Mouse (Mus musculus): ENCODE results near the gene Mfsd8.
"Not testable (repeated sequence)": the region's sequence is repeated elsewhere in the genome, so short reads cannot be mapped to it uniquely, and the experiment has no call there.

Mfsd8 gene

GRCm38 (mm10) chr3:40846473-40846956 lies at the start of gene Mfsd8:
TSS of gene Mfsd8 (minus strand) at chr3:40846886.
- DNase-seq (ENCODE audit: low read depth, low spot score) = peak; percentile 97

- DNase-seq (ENCODE audit: low read depth, low spot score) = not testable (repeated sequence)
Observed at GRCm38 (mm10) chr3:40894336-40894735, 47.6 kb upstream of the Mfsd8 start.

- peak; percentile 99 for DNase-seq (ENCODE audit: low read depth, low spot score)
Observed at GRCm38 (mm10) chr3:40893816-40894258, 47.2 kb upstream of the Mfsd8 start.

DNA sequence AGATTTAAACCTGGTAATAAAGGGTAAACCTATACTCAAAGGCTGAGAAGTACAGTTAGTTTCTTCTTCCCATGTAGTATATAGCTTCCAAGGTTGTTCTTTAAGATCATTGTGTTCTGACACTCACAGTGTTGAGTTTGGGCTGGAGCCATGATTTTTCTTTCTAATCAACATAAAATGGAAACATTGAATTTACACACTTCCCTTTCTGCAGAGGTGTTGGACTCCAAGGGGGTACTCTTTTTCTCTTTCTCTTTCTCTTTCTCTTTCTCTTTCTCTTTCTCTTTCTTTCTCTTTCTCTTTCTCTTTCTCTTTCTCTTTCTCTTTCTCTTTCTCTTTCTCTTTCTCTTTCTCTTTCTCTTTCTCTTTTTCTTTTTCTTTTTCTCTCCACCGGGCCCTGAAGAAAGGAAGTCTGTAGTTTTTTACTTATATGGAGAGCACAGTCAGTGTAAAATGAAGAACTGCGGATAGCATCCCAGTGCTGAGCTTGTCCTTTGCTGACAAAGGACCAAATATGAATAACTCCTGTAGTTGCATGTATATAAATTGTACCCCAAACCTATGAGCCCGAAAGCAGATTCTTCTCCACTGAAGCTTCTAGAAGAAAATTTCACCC lies 6.5 kb upstream of the Mfsd8 start:
- not testable (repeated sequence) for DNase-seq (ENCODE audit: low read depth, low spot score)

DNA sequence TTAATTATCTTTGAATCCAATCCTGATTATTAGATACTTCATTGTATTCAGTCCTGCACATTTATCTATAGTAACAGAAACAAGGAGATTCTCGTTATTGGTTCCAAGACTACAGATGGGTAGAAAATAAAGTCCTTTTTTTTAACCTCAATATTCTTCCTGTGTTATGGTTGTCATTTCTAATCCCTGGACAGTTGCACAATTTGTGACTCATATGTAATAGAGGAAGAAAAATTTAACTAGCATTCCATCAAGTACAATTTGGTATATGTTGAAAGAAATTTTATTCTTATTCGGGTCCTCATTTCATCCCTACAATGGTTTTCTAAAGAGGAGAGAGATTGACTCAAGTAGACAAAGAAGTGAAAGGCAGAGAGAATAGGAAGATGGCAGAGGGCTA lies 1.2 kb upstream of the Mfsd8 start:
- not testable (repeated sequence) for DNase-seq (ENCODE audit: low read depth, low spot score)

DNA sequence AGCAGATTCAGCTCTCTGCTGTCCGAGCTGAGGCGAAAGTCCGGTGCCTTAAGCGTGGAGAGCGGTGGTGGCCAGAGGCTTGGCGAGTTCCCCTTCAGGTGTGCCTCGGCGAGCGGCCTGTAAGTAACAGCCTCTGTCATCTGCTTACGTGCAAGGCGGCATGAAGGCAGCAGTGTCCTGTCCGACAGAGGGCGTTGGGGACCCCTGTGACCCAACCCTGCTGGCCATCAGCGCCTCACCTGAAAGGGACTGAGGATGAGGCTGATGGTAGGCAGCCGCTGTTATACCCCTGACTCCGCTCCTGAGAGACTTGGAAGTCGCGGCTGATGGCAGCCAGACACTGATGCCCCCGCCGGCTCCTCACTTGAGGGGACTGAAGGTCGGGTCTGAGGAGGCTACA lies 332 bp upstream of the Mfsd8 start:
- peak; percentile 30 for DNase-seq (ENCODE audit: low read depth, low spot score)

GRCm38 (mm10) chr3:40846957-40847017 lies 101 bp upstream of the Mfsd8 start, which contains the start of gene Abhd18:
TSS of gene Abhd18 (plus strand) at chr3:40846970.
- not testable (repeated sequence) for DNase-seq (ENCODE audit: low read depth, low spot score)

- DNase-seq (ENCODE audit: low read depth, low spot score) = not testable (repeated sequence)
Observed at GRCm38 (mm10) chr3:40845521-40845920, 1.2 kb downstream of the Mfsd8 start.

- DNase-seq (ENCODE audit: low read depth, low spot score) = no peak
Observed at GRCm38 (mm10) chr3:40813275-40813674, 33.4 kb downstream of the Mfsd8 start.

GRCm38 (mm10) chr3:40809894-40810293 lies 36.8 kb downstream of the Mfsd8 start:
- DNase-seq (ENCODE audit: low read depth, low spot score) = no peak

- no peak for DNase-seq (ENCODE audit: low read depth, low spot score)
Observed at GRCm38 (mm10) chr3:40808686-40809085, 38.0 kb downstream of the Mfsd8 start.

DNA sequence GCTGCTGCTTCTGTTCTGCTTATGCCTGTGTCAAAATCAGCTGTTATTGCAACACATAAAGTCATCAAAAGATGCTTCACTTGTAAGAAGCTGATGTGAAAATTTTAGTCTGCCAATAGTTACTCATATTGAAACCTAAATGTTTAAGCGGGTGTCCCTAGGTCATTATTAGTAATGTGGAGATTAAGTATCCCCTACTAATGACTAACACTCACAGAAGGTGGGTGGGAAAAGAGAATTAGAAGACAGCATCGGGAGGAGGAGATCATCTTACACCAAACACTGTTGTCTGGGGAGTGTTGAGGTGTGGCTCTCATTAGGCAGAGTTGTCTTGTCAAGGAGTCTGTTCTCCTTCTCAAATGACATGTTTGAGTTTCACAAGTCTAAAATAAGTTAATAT lies 39.8 kb downstream of the Mfsd8 start:
- DNase-seq (ENCODE audit: low read depth, low spot score) = no peak

DNA sequence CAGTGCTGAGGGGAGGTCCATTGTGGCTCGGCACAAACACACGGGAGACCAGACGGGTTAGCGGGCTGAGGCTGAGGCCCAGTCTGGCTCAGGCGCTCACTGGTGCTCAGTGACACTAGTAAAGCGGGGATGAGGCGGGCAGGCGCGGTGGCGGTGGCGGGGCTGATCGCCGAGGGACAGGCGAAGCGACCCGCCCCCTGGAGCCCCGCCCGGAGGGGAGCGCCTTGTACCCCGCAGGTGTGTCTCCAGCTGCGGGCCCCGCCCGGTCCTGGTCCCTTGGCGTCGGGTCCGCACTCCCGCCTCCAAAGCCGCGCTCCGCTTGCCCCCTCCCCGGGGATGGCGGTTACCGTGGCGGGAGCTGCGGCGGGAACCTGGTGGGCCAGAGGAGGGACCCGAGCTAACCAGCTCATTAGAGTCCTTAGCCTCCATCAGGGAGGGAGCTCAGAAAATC lies 46.3 kb downstream of the Mfsd8 start:
- DNase-seq (ENCODE audit: low read depth, low spot score) = no peak

GRCm38 (mm10) chr3:40799530-40800372 lies 46.9 kb downstream of the Mfsd8 start, which contains the start of gene Plk4:
TSS of gene Plk4 (plus strand) at chr3:40800019.
- peak; percentile 97 for DNase-seq (ENCODE audit: low read depth, low spot score)

DNA sequence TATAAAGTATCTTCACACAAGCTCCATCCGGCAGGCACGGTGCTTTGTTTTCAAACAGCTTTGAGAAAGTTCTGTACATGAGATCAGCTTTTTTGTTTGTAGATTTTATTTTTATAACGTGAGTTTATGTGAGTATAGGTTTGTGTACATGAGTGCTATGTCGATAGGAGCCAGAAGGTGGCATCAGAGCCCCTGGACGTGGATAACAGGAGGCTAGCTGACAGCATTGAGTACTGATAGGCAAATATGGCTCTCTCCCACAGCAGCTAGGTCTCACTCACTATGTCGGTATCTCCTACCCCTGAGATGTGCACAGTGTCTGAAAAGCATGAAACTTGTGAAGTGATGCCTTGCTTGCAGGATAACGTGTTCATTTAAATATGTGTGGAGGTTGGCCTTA lies 48.2 kb downstream of the Mfsd8 start:
- peak; percentile 49 for DNase-seq (ENCODE audit: low read depth, low spot score)

GRCm38 (mm10) chr3:40798054-40798453 lies 48.6 kb downstream of the Mfsd8 start:
- no peak for DNase-seq (ENCODE audit: low read depth, low spot score)

DNA sequence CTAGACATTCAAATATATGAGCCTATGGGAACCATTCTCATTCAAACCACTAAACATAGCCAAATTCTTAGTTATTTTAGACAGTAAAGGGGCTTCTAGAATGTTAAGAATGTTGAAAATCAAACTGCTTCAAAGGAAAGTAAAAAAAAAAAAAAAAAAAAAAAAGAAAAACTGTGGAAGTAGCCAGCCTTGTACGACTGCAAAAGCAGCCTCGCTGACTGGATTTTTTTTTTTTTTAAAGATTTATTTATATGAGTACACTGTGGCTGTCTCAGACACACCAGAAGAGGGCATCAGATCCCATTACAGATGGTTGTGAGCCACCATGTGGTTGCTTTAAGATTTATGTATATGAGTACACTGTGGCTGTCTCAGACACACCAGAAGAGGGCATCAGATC lies 52.9 kb downstream of the Mfsd8 start:
- no peak for DNase-seq (ENCODE audit: low read depth, low spot score)
